Mouse (Mus musculus): ENCODE measurements around the gene Map4k3. TPM values are rescaled to one million over a fixed set of nuclear protein-coding genes. Genes with fewer than 3 reads are reported as not detected.
"Not testable (repeated sequence)": the region's sequence is repeated elsewhere in the genome, so short reads cannot be mapped to it uniquely, and the experiment has no call there.

Map4k3 gene
- total RNA-seq, 2 experiments from 2014 or later = 75.0 TPM

GRCm38 (mm10) chr17:80756043-80756442 lies 27.8 kb upstream of the Map4k3 start:
- no peak overlapping the region for H3K27ac ChIP-seq
- H3K4me3 ChIP-seq = no peak overlapping the region
- TF ChIP-seq CTCF (IDR thresholded peaks at IDR 0.05) = no peak
- intact Hi-C loops (cut with DNase I) = no loop called here
- DNase-seq (ENCODE audit: extremely low spot score in 1 of 2, low spot score in 2 of 2) = no peak

GRCm38 (mm10) chr17:80755076-80755871 lies 27.0 kb upstream of the Map4k3 start:
- H3K4me3 ChIP-seq = no peak overlapping the region
- no peak for DNase-seq (ENCODE audit: extremely low spot score in 1 of 2, low spot score in 2 of 2)
- no peak for TF ChIP-seq CTCF (IDR thresholded peaks at IDR 0.05)
- intact Hi-C loops (cut with DNase I) = loop anchor here (1.0 kb wide), 1 partner anchor 45 kb away; no protein-coding TSS in a partner anchor
- peak overlapping the region; percentile 10; the same call in 1 of the 2 replicates for H3K27ac ChIP-seq

GRCm38 (mm10) chr17:80754589-80754988 lies 26.3 kb upstream of the Map4k3 start:
- peak overlapping the region; percentile 42; the same call in 1 of the 2 replicates for H3K27ac ChIP-seq
- intact Hi-C loops (cut with DNase I) = no loop called here
- no peak for TF ChIP-seq CTCF (IDR thresholded peaks at IDR 0.05)
- no peak overlapping the region for H3K4me3 ChIP-seq
- no peak for DNase-seq (ENCODE audit: extremely low spot score in 1 of 2, low spot score in 2 of 2)

- intact Hi-C loops (cut with DNase I) = no loop called here
- no peak for DNase-seq (ENCODE audit: extremely low spot score in 1 of 2, low spot score in 2 of 2)
- Histone ChIP-seq H3K27ac (no peak overlapping the region), H3K4me3 (no peak overlapping the region)
- TF ChIP-seq CTCF (IDR thresholded peaks at IDR 0.05) = no peak
Observed at GRCm38 (mm10) chr17:80752466-80752865, 24.2 kb upstream of the Map4k3 start.

- no peak for TF ChIP-seq CTCF (IDR thresholded peaks at IDR 0.05)
- intact Hi-C loops (cut with DNase I) = no loop called here
- Histone ChIP-seq H3K4me3 (no peak overlapping the region), H3K27ac (no peak overlapping the region)
- no peak for DNase-seq (ENCODE audit: extremely low spot score in 1 of 2, low spot score in 2 of 2)
Observed at GRCm38 (mm10) chr17:80739421-80739820, 11.1 kb upstream of the Map4k3 start.

- Histone ChIP-seq H3K4me3 (no peak overlapping the region), H3K27ac (no peak overlapping the region)
- intact Hi-C loops (cut with DNase I) = no loop called here
- TF ChIP-seq CTCF (IDR thresholded peaks at IDR 0.05) = no peak
- no peak for DNase-seq (ENCODE audit: extremely low spot score in 1 of 2, low spot score in 2 of 2)
Observed at GRCm38 (mm10) chr17:80734700-80735099, 6.4 kb upstream of the Map4k3 start.

- no peak overlapping the region for H3K4me3 ChIP-seq
- TF ChIP-seq CTCF (IDR thresholded peaks at IDR 0.05) = no peak
- intact Hi-C loops (cut with DNase I) = no loop called here
Observed at GRCm38 (mm10) chr17:80733121-80733800, 5.0 kb upstream of the Map4k3 start.

GRCm38 (mm10) chr17:80732256-80732655 lies 4.0 kb upstream of the Map4k3 start:
- no peak overlapping the region for H3K4me3 ChIP-seq
- TF ChIP-seq CTCF (IDR thresholded peaks at IDR 0.05) = no peak
- no peak for DNase-seq (ENCODE audit: extremely low spot score in 1 of 2, low spot score in 2 of 2)
- H3K27ac ChIP-seq = no peak overlapping the region
- intact Hi-C loops (cut with DNase I) = no loop called here

More at GRCm38 (mm10) chr17:80733121-80733800, 5.0 kb upstream of the Map4k3 start:
- H3K27ac ChIP-seq = no peak overlapping the region
- DNase-seq (ENCODE audit: extremely low spot score in 1 of 2, low spot score in 2 of 2) = no peak

- DNase-seq (ENCODE audit: extremely low spot score in 1 of 2, low spot score in 2 of 2); H3K27ac ChIP-seq; intact Hi-C loops (cut with DNase I); H3K4me3 ChIP-seq: not testable (repeated sequence)
Observed at GRCm38 (mm10) chr17:80730283-80730682, 2.0 kb upstream of the Map4k3 start.

GRCm38 (mm10) chr17:80729825-80730224 lies 1.5 kb upstream of the Map4k3 start:
- intact Hi-C loops (cut with DNase I) = loop anchor here (2.0 to 5.0 kb wide), 3 partner anchors 48 to 212 kb away; partner anchors contain the start of gene Tmem178
- no peak for DNase-seq (ENCODE audit: extremely low spot score in 1 of 2, low spot score in 2 of 2)

GRCm38 (mm10) chr17:80729080-80729749 lies 930 bp upstream of the Map4k3 start:
- H3K4me3 ChIP-seq = peak overlapping the region; percentile 98
- no peak for TF ChIP-seq CTCF (IDR thresholded peaks at IDR 0.05)
- intact Hi-C loops (cut with DNase I) = loop anchor here (2.0 to 5.0 kb wide), 3 partner anchors 47 to 213 kb away; partner anchors contain the start of gene Tmem178
- H3K27ac ChIP-seq = peak overlapping the region; percentile 33
- no peak for DNase-seq (ENCODE audit: extremely low spot score in 1 of 2, low spot score in 2 of 2)

More at GRCm38 (mm10) chr17:80729825-80730224, 1.5 kb upstream of the Map4k3 start:
- Histone ChIP-seq H3K27ac (peak overlapping the region; percentile 33), H3K4me3 (no peak overlapping the region)
- no peak for TF ChIP-seq CTCF (IDR thresholded peaks at IDR 0.05)

Data from left cerebral cortex, adult 2 months (tissue).